Mouse (Mus musculus) spleen, postnatal 36 days (tissue): ENCODE results near the gene Osbpl6.

Source experiments
- DNase-seq, 2 experiments: peaks; one replicate each; pipeline ENCODE4 v3.0.0; 2022; ENCODE audit warnings: low spot score in 2 of 2, mixed read lengths in 1 of 2

Gene Osbpl6

GRCm38 (mm10) chr2:76498891-76499290 is 92.6 kb downstream of the Osbpl6 start:
- no peak for DNase-seq

- DNase-seq: no peak
Measured at GRCm38 (mm10) chr2:76504122-76504839, 98.0 kb downstream of the Osbpl6 start.

GRCm38 (mm10) chr2:76504989-76505388 is 98.7 kb downstream of the Osbpl6 start:
- DNase-seq: no peak

GRCm38 (mm10) chr2:76511281-76511721 is 105.0 kb downstream of the Osbpl6 start:
- DNase-seq: no peak

GRCm38 (mm10) chr2:76512133-76512532 is 105.8 kb downstream of the Osbpl6 start:
- DNase-seq: no peak

- DNase-seq: no peak
Measured at GRCm38 (mm10) chr2:76512888-76513287, 106.6 kb downstream of the Osbpl6 start.

- DNase-seq: no peak
Measured at GRCm38 (mm10) chr2:76513296-76513695, 107.0 kb downstream of the Osbpl6 start.

GRCm38 (mm10) chr2:76517471-76517870 is 111.2 kb downstream of the Osbpl6 start:
- no peak for DNase-seq

- DNase-seq: no peak
Measured at GRCm38 (mm10) chr2:76518407-76519063, 112.2 kb downstream of the Osbpl6 start.

- DNase-seq: no peak
Measured at GRCm38 (mm10) chr2:76521585-76521984, 115.3 kb downstream of the Osbpl6 start.

GRCm38 (mm10) chr2:76524451-76524850 is 118.1 kb downstream of the Osbpl6 start:
- DNase-seq: no peak

GRCm38 (mm10) chr2:76525645-76526044 is 119.3 kb downstream of the Osbpl6 start:
- no peak for DNase-seq

- no peak for DNase-seq
Measured at GRCm38 (mm10) chr2:76532490-76533126, 126.3 kb downstream of the Osbpl6 start.

- DNase-seq: no peak
Measured at GRCm38 (mm10) chr2:76534932-76535331, 128.6 kb downstream of the Osbpl6 start.

- no peak for DNase-seq
Measured at GRCm38 (mm10) chr2:76541900-76542299, 135.6 kb downstream of the Osbpl6 start.

GRCm38 (mm10) chr2:76542921-76543320 is 136.6 kb downstream of the Osbpl6 start:
- DNase-seq: no peak

- DNase-seq: no peak
Measured at GRCm38 (mm10) chr2:76545539-76545938, 139.2 kb downstream of the Osbpl6 start.

GRCm38 (mm10) chr2:76548171-76548570 is 141.9 kb downstream of the Osbpl6 start:
- no peak for DNase-seq

- DNase-seq: no peak
Measured at GRCm38 (mm10) chr2:76548836-76549235, 142.5 kb downstream of the Osbpl6 start.

GRCm38 (mm10) chr2:76549316-76549715 is 143.0 kb downstream of the Osbpl6 start:
- no peak for DNase-seq

GRCm38 (mm10) chr2:76555852-76556558 is 149.7 kb downstream of the Osbpl6 start:
- DNase-seq: no peak

- DNase-seq: no peak
Measured at GRCm38 (mm10) chr2:76560146-76560545, 153.8 kb downstream of the Osbpl6 start.
